Mouse (Mus musculus) mouse embryonic stem cell (cell line): ENCODE results near the gene Cd2.

Experiments used
- in situ Hi-C, 2 experiments: fragments of 300-500 bp; cut with MboI; formaldehyde crosslinking; loops; 1 replicate in 1 of 2; 3 replicates in 1 of 2; pipeline ENCODE4 v1.14.3; 2019 to 2020; ENCODE audit warnings: low sequenced_read_pairs in 2 of 2, low pct_unique_long_range_greater_than_20kb in 1 of 2, mixed read lengths in 1 of 2; ENCODE audit not compliant: unreplicated experiment in 1 of 2

Cd2 gene

GRCm38 (mm10) chr3:101295931-101296820, 8.4 kb upstream of the Cd2 start:
- in situ Hi-C loops = no loop called here

GRCm38 (mm10) chr3:101295366-101295867, 7.7 kb upstream of the Cd2 start:
- in situ Hi-C loops = no loop called here

GRCm38 (mm10) chr3:101294487-101295365, 7.0 kb upstream of the Cd2 start:
- in situ Hi-C loops = loop anchor here in 1 of 2 experiments (5.0 kb wide), 1 partner anchor 317 kb away; no protein-coding TSS in a partner anchor

- in situ Hi-C loops = loop anchor here in 1 of 2 experiments (5.0 kb wide), 1 partner anchor 316 kb away; no protein-coding TSS in a partner anchor
Measured at GRCm38 (mm10) chr3:101293571-101294135, 5.9 kb upstream of the Cd2 start.

- in situ Hi-C loops = loop anchor here in 1 of 2 experiments (5.0 kb wide), 1 partner anchor 315 kb away; no protein-coding TSS in a partner anchor
Measured at GRCm38 (mm10) chr3:101292611-101293010, 4.9 kb upstream of the Cd2 start.

GRCm38 (mm10) chr3:101290587-101291520, 3.1 kb upstream of the Cd2 start:
- in situ Hi-C loops = loop anchor here in 1 of 2 experiments (5.0 kb wide), 1 partner anchor 314 kb away; no protein-coding TSS in a partner anchor

GRCm38 (mm10) chr3:101290036-101290435, 2.3 kb upstream of the Cd2 start:
- in situ Hi-C loops = loop anchor here in 1 of 2 experiments (5.0 kb wide), 1 partner anchor 313 kb away; no protein-coding TSS in a partner anchor

- in situ Hi-C loops = no loop called here
Measured at GRCm38 (mm10) chr3:101289406-101289805, 1.7 kb upstream of the Cd2 start.

- in situ Hi-C loops = no loop called here
Measured at GRCm38 (mm10) chr3:101286336-101287325, 1.1 kb downstream of the Cd2 start.

- in situ Hi-C loops = no loop called here
Measured at GRCm38 (mm10) chr3:101285851-101286250, 1.9 kb downstream of the Cd2 start.

- in situ Hi-C loops = no loop called here
Measured at GRCm38 (mm10) chr3:101285021-101285615, 2.6 kb downstream of the Cd2 start.

- in situ Hi-C loops = no loop called here
Measured at GRCm38 (mm10) chr3:101283869-101284706, 3.7 kb downstream of the Cd2 start.

- in situ Hi-C loops = no loop called here
Measured at GRCm38 (mm10) chr3:101283441-101283840, 4.3 kb downstream of the Cd2 start.

GRCm38 (mm10) chr3:101282556-101283180, 5.1 kb downstream of the Cd2 start:
- in situ Hi-C loops = no loop called here

- in situ Hi-C loops = no loop called here
Measured at GRCm38 (mm10) chr3:101281841-101282240, 5.9 kb downstream of the Cd2 start.
